Mouse (Mus musculus) heart, embryonic 14.5 days (tissue): Measurements from ENCODE around the gene Fgfr2. TPM values are rescaled to one million over a fixed set of nuclear protein-coding genes. Genes with fewer than 3 reads are reported as not detected.

Experiments
- ATAC-seq: fragments of 200-750 bp; cut with Nextera tagmentation; 2 replicates; pipeline ENCODE4 v1.8.0; 2017; ENCODE audit warnings: low read depth, moderate TSS enrichment; ENCODE audit not compliant: insufficient number of reproducible peaks, insufficient read depth, low FRiP score
- H3K27ac ChIP-seq, 2 experiments: fragments of 200-500 bp in 1 of 2; fragments of 300-500 bp in 1 of 2; sonication (generic) in 1 of 2; replicated peaks in 1 of 2; 2 replicates each; pipeline ENCODE4 v1.5.1; 2012 to 2014; ENCODE audit warnings: low read depth in 2 of 2, low read length in 2 of 2, control low read depth in 1 of 2, mild to moderate bottlenecking in 1 of 2, mixed read lengths in 1 of 2; ENCODE audit not compliant: control insufficient read depth in 1 of 2, insufficient read depth in 1 of 2
- H3K27me3 ChIP-seq: fragments of 300-500 bp; sonication (generic); 2 replicates; pipeline ENCODE4 v1.6.1; 2014; ENCODE audit warnings: mild to moderate bottlenecking, low read length, control low read depth; ENCODE audit not compliant: control insufficient read depth, insufficient read depth
- H3K36me3 ChIP-seq: fragments of 300-500 bp; sonication (generic); 2 replicates; pipeline ENCODE4 v1.6.1; 2014; ENCODE audit warnings: mild to moderate bottlenecking, control low read depth, low read length, mixed read lengths; ENCODE audit not compliant: control insufficient read depth, insufficient read depth
- H3K4me1 ChIP-seq, 2 experiments: fragments of 200-500 bp in 1 of 2; fragments of 300-500 bp in 1 of 2; sonication (generic) in 1 of 2; 2 replicates each; pipeline ENCODE4 v1.6.1; 2012 to 2014; ENCODE audit warnings: low read length in 2 of 2, control low read depth in 1 of 2, mixed read lengths in 1 of 2; ENCODE audit not compliant: control insufficient read depth in 2 of 2, insufficient read depth in 2 of 2
- H3K4me2 ChIP-seq: fragments of 300-500 bp; sonication (generic); 2 replicates; pipeline ENCODE4 v1.6.1; 2014; ENCODE audit warnings: mild to moderate bottlenecking, low read length
- H3K4me3 ChIP-seq, 2 experiments: fragments of 200-500 bp in 1 of 2; fragments of 300-500 bp in 1 of 2; sonication (generic) in 1 of 2; 2 replicates each; pipeline ENCODE4 v1.5.1; 2012 to 2014; ENCODE audit warnings: low read length in 2 of 2, mild to moderate bottlenecking in 2 of 2, control low read depth in 1 of 2, low read depth in 1 of 2, moderate library complexity in 1 of 2; ENCODE audit not compliant: control insufficient read depth in 1 of 2, insufficient read depth in 1 of 2
- H3K9ac ChIP-seq: fragments of 300-500 bp; sonication (generic); 2 replicates; pipeline ENCODE4 v1.6.1; 2014; ENCODE audit warnings: mild to moderate bottlenecking, low read length
- H3K9me3 ChIP-seq: fragments of 300-500 bp; sonication (generic); 2 replicates; pipeline ENCODE4 v1.6.1; 2016; ENCODE audit warnings: low read length, control low read depth; ENCODE audit not compliant: control insufficient read depth
- WGBS: fragments of 180-500 bp; shearing (Covaris S2); extraction: QIAGEN DNeasy Blood & Tissue Kit; methylation state at CpG from one replicate; pipeline ENCODE4 v1.1.7; 2014; 5-methylcytosine and 5-hydroxymethylcytosine counted together
- polyA plus RNA-seq: library from polyadenylated mRNA; unstranded; fragments of >200 nt; fragmentation: Nextera tagmentation; extraction: Ambion mirVana; gene quantifications from 2 replicates; pipeline ENCODE4 v1.2.1, GENCODE M21; 2014

Fgfr2 gene
- polyA plus RNA-seq, 1 experiment from 2014 or later = 22.4 TPM

- H3K9me3 ChIP-seq = no peaks in the 10 kb centered on the region
- ATAC-seq = no peak
- no peaks in the 10 kb centered on the region for H3K27me3 ChIP-seq
- no peak overlapping the region for H3K9ac ChIP-seq
- H3K4me3 ChIP-seq = no peak overlapping the region
- peaks cover 2 to 7% of the 10 kb centered on the region in 2 experiments; a peak in 3 of 4 replicates for H3K4me1 ChIP-seq
- no peak overlapping the region for H3K27ac ChIP-seq
- no peak overlapping the region for H3K4me2 ChIP-seq
- 54% methylated on average over 10 of the region's 10 CpGs for WGBS
- no peaks in the 10 kb centered on the region for H3K36me3 ChIP-seq
Measured at GRCm38 (mm10) chr7:132223452-132224141, 899.6 kb downstream of the Fgfr2 start.

GRCm38 (mm10) chr7:132214031-132214430 lies 909.1 kb downstream of the Fgfr2 start:
- no peak overlapping the region for H3K4me3 ChIP-seq
- WGBS = 66% methylated on average over 10 of the region's 10 CpGs
- no peaks in the 10 kb centered on the region for H3K36me3 ChIP-seq
- H3K27me3 ChIP-seq = peaks cover 3% of the 10 kb centered on the region; the same call in 1 of the 2 replicates
- no peaks in the 10 kb centered on the region for H3K9me3 ChIP-seq
- no peak overlapping the region for H3K27ac ChIP-seq
- ATAC-seq = no peak
- no peaks in the 10 kb centered on the region for H3K4me1 ChIP-seq
- H3K4me2 ChIP-seq = no peak overlapping the region
- H3K9ac ChIP-seq = no peak overlapping the region

GRCm38 (mm10) chr7:132213460-132213859 lies 909.7 kb downstream of the Fgfr2 start:
- H3K4me2 ChIP-seq = no peak overlapping the region
- no peaks in the 10 kb centered on the region for H3K4me1 ChIP-seq
- H3K27me3 ChIP-seq = peaks cover 3% of the 10 kb centered on the region; the same call in 1 of the 2 replicates
- no peaks in the 10 kb centered on the region for H3K36me3 ChIP-seq
- no peak overlapping the region for H3K4me3 ChIP-seq
- 3% methylated on average over 8 of the region's 8 CpGs for WGBS
- no peak overlapping the region for H3K9ac ChIP-seq
- no peak overlapping the region for H3K27ac ChIP-seq
- ATAC-seq = no peak
- no peaks in the 10 kb centered on the region for H3K9me3 ChIP-seq

- ATAC-seq = no peak
Measured at GRCm38 (mm10) chr7:132211920-132212701, 911.0 kb downstream of the Fgfr2 start.

GRCm38 (mm10) chr7:132210616-132211015 lies 912.5 kb downstream of the Fgfr2 start:
- no peak for ATAC-seq
- no peak overlapping the region for H3K27ac ChIP-seq
- peaks cover 3% of the 10 kb centered on the region; the same call in 1 of the 2 replicates for H3K27me3 ChIP-seq
- H3K36me3 ChIP-seq = no peaks in the 10 kb centered on the region
- no peak overlapping the region for H3K9ac ChIP-seq
- no peaks in the 10 kb centered on the region for H3K9me3 ChIP-seq
- H3K4me1 ChIP-seq = no peaks in the 10 kb centered on the region
- no peak overlapping the region for H3K4me2 ChIP-seq
- 83% methylated on average over 5 of the region's 5 CpGs for WGBS
- no peak overlapping the region for H3K4me3 ChIP-seq

More at GRCm38 (mm10) chr7:132211920-132212701, 911.0 kb downstream of the Fgfr2 start:
- H3K4me2 ChIP-seq = no peak overlapping the region
- no peak overlapping the region for H3K4me3 ChIP-seq
- H3K9ac ChIP-seq = no peak overlapping the region
- WGBS = 68% methylated on average over 6 of the region's 6 CpGs
- H3K27me3 ChIP-seq = peaks cover 3% of the 10 kb centered on the region; the same call in 1 of the 2 replicates
- H3K9me3 ChIP-seq = no peaks in the 10 kb centered on the region
- no peaks in the 10 kb centered on the region for H3K36me3 ChIP-seq
- no peaks in the 10 kb centered on the region for H3K4me1 ChIP-seq
- no peak overlapping the region for H3K27ac ChIP-seq

- Histone ChIP-seq H3K27me3 (peaks cover 3% of the 10 kb centered on the region; the same call in 1 of the 2 replicates), H3K36me3 (no peaks in the 10 kb centered on the region), H3K4me1 (no peaks in the 10 kb centered on the region), H3K9me3 (no peaks in the 10 kb centered on the region), H3K4me2 (no peak overlapping the region), H3K27ac (no peak overlapping the region), H3K4me3 (no peak overlapping the region), H3K9ac (no peak overlapping the region)
- ATAC-seq = no peak
- WGBS = 75% methylated on average over 9 of the region's 9 CpGs
Measured at GRCm38 (mm10) chr7:132208946-132209651, 914.1 kb downstream of the Fgfr2 start.

GRCm38 (mm10) chr7:132204073-132204612 lies 919.0 kb downstream of the Fgfr2 start:
- 21% methylated on average over 1 of the region's 1 CpGs for WGBS
- Histone ChIP-seq H3K4me3 (no peak overlapping the region), H3K27ac (no peak overlapping the region), H3K9ac (no peak overlapping the region), H3K4me1 (no peaks in the 10 kb centered on the region), H3K9me3 (no peaks in the 10 kb centered on the region), H3K27me3 (no peaks in the 10 kb centered on the region), H3K4me2 (no peak overlapping the region), H3K36me3 (no peaks in the 10 kb centered on the region)
- ATAC-seq = no peak
